ENCODE assay signal across 24 mouse cellular contexts in genomic region chr13:46011232-46011631, GRCm38 (mm10). TPM values are rescaled to one million over a fixed set of nuclear protein-coding genes. Genes with fewer than 3 reads are reported as not detected.
A peak's percentile ranks its signal among the peaks of the same experiment; 100 is the strongest.
DNase-seq lines count a peak whose midpoint lies in the region; ATAC-seq and TF ChIP-seq lines count a peak whose summit lies in the region.
"Had no signal": no experiment of that assay in that cellular context is flagged by ENCODE, and none has a peak within 500 bp of the region (broad histone marks: within the 10 kb centered on the region; RNA-seq: fewer than 3 reads in every experiment).

No protein-coding gene starts in this region.

- no peak overlapping the region for H3K4me3 ChIP-seq in kidney, postnatal 0 days (replicated peaks; ENCODE audit: low read depth, low read length)
- no peak overlapping the region for H3K4me3 ChIP-seq in kidney, embryonic 14.5 days (ENCODE audit: low read length)
- H3K4me3 ChIP-seq: forebrain, embryonic 13.5 days; heart, embryonic 15.5 days; hindbrain, embryonic 13.5 days; liver, embryonic 13.5 days; midbrain, embryonic 15.5 days; myocyte; neural tube, embryonic 13.5 days had no signal

- no peak overlapping the region for H3K27ac ChIP-seq in kidney, postnatal 0 days
- H3K27ac ChIP-seq in kidney, embryonic 14.5 days (ENCODE audit: low read depth, low read length), result no peak overlapping the region
- H3K27ac ChIP-seq: forebrain, embryonic 13.5 days; heart, embryonic 15.5 days; hindbrain, embryonic 13.5 days; liver, embryonic 13.5 days; midbrain, embryonic 15.5 days; neural tube, embryonic 13.5 days had no signal

- ATAC-seq in kidney, postnatal 0 days (replicated peaks; ENCODE audit: low FRiP score, low read depth), result 0 out of 2 replicates have a peak, but pooled peaks have one; percentile 38
- no peak for ATAC-seq in kidney, embryonic 14.5 days (ENCODE audit: low FRiP score, low TSS enrichment)
- ATAC-seq: forebrain, embryonic 13.5 days; midbrain, embryonic 15.5 days had no signal

- H3K4me2 ChIP-seq in kidney, postnatal 0 days (ENCODE audit: low read length), result no peak overlapping the region
- no peak overlapping the region for H3K4me2 ChIP-seq in kidney, embryonic 14.5 days (replicated peaks; ENCODE audit: low read depth, low read length)
- H3K4me2 ChIP-seq: forebrain, embryonic 13.5 days; heart, embryonic 15.5 days; hindbrain, embryonic 13.5 days; liver, embryonic 13.5 days; midbrain, embryonic 15.5 days; neural tube, embryonic 13.5 days had no signal

- no peak overlapping the region for H3K9ac ChIP-seq in kidney, postnatal 0 days (ENCODE audit: low read depth, low read length)
- H3K9ac ChIP-seq in kidney, embryonic 14.5 days (ENCODE audit: low read depth, low read length), result no peak overlapping the region
- H3K9ac ChIP-seq: forebrain, embryonic 13.5 days; heart, embryonic 15.5 days; hindbrain, embryonic 13.5 days; liver, embryonic 13.5 days; midbrain, embryonic 15.5 days; neural tube, embryonic 13.5 days had no signal

- WGBS in kidney, postnatal 0 days, result 42% methylated on average over 9 of the region's 9 CpGs
- 32% methylated on average over 9 of the region's 9 CpGs for WGBS in kidney, embryonic 14.5 days

- DNase-seq in kidney, postnatal 0 days (ENCODE audit: low spot score), result no peak
- peak; percentile 6 for DNase-seq in lung, postnatal 10 days
- DNase-seq in lung, adult 18-20 months, result no peak
- peak; percentile 45 for DNase-seq in WW6 (ENCODE audit: low read depth, low spot score)
- DNase-seq in testis, postnatal 10 days (ENCODE audit: low spot score), result peak; percentile 61
- DNase-seq in retina, embryonic 14.5 days (ENCODE audit: low spot score), result no peak
- no peak for DNase-seq in right cerebral cortex, adult 2 months (ENCODE audit: low spot score in 2 of 2)
- DNase-seq: adrenal gland, adult 2 months; cerebellum, adult 11-12 months; cerebellum, postnatal 14 days; embryo, embryonic 11 days; gastrocnemius, postnatal 36 days; heart, postnatal 36 days; kidney, adult 2 months; kidney, postnatal 14 days; liver, embryonic 13.5 days; right cerebral cortex, postnatal 14 days had no signal

- no peak for TF ChIP-seq CTCF in kidney, postnatal 0 days (IDR thresholded peaks at IDR 0.05; ENCODE audit: low read depth)

- no peaks in the 10 kb centered on the region for H3K36me3 ChIP-seq in kidney, postnatal 0 days (ENCODE audit: insufficient read depth, low read length)
- H3K36me3 ChIP-seq in kidney, embryonic 14.5 days (ENCODE audit: control insufficient read depth, insufficient read depth, low read length), result no peaks in the 10 kb centered on the region
- H3K36me3 ChIP-seq: heart, embryonic 15.5 days; hindbrain, embryonic 13.5 days; liver, embryonic 13.5 days; midbrain, embryonic 15.5 days; neural tube, embryonic 13.5 days had no signal

- H3K27me3 ChIP-seq in kidney, postnatal 0 days (ENCODE audit: insufficient read depth, low read length), result no peaks in the 10 kb centered on the region
- no peaks in the 10 kb centered on the region for H3K27me3 ChIP-seq in kidney, embryonic 14.5 days (ENCODE audit: control insufficient read depth, insufficient read depth, low read length)
- H3K27me3 ChIP-seq: forebrain, embryonic 13.5 days; midbrain, embryonic 15.5 days had no signal

- no peaks in the 10 kb centered on the region for H3K9me3 ChIP-seq in kidney, postnatal 0 days (replicated peaks; ENCODE audit: low read length)
- H3K9me3 ChIP-seq in kidney, embryonic 14.5 days (ENCODE audit: control insufficient read depth, low read length), result no peaks in the 10 kb centered on the region
- H3K9me3 ChIP-seq: forebrain, embryonic 13.5 days; heart, embryonic 15.5 days; hindbrain, embryonic 13.5 days; liver, embryonic 13.5 days; midbrain, embryonic 15.5 days; neural tube, embryonic 13.5 days had no signal

- H3K4me1 ChIP-seq in kidney, postnatal 0 days (replicated peaks; ENCODE audit: insufficient read depth, low read length), result peaks cover 7% of the 10 kb centered on the region; the same call in 1 of the 2 replicates
- peaks cover 8% of the 10 kb centered on the region for H3K4me1 ChIP-seq in kidney, embryonic 14.5 days (ENCODE audit: control insufficient read depth, insufficient read depth, low read length)
- H3K4me1 ChIP-seq: liver, embryonic 13.5 days had no signal

RNA-seq across cellular contexts. Expression of gene Atxn1, which starts 46.4 kb away (rescaled TPM):
- polyA plus RNA-seq in kidney, postnatal 0 days (2015; fragmentation: Nextera tagmentation; extraction: Ambion mirVana), result 6.8 and 9.4 TPM in 2 replicates
- 3.9 and 4.0 TPM in 2 replicates for polyA plus RNA-seq in kidney, embryonic 14.5 days (2014; fragmentation: Nextera tagmentation; extraction: Ambion mirVana)

Comparison
In these comparisons a context has a peak if more than half of its experiments do, and no peak if none do; other contexts are left out.
1. DNase-seq: peak in lung, postnatal 10 days (single experiment), WW6 (single experiment) and testis, postnatal 10 days (single experiment); none in kidney, postnatal 0 days (single experiment), lung, adult 18-20 months (0 of 2), retina, embryonic 14.5 days (single experiment) and right cerebral cortex, adult 2 months (0 of 2).